Mouse (Mus musculus): ENCODE data around the gene Eif2a.

GRCm38 (mm10) chr3:58504676-58505075 is 20.9 kb upstream of the Eif2a start:
- TF ChIP-seq CTCF (IDR thresholded peaks at IDR 0.05; ENCODE audit: extremely low read depth, insufficient read depth, low read length) (no peak), POLR2A (IDR thresholded peaks at IDR 0.05; ENCODE audit: extremely low read depth, insufficient read depth, low read length) (no peak)
